Mouse (Mus musculus) stomach, embryonic 15.5 days (tissue): ENCODE results near the gene Gm21060. TPM values are rescaled to one million over a fixed set of nuclear protein-coding genes. Genes with fewer than 3 reads are reported as not detected.
"Not testable (repeated sequence)": the region's sequence is repeated elsewhere in the genome, so short reads cannot be mapped to it uniquely, and the experiment has no call there.

Source experiments
- ATAC-seq: fragments of 200-750 bp; cut with Nextera tagmentation; 2 replicates; pipeline ENCODE4 v1.8.0; 2017; ENCODE audit warnings: low read depth, moderate number of reproducible peaks, moderate TSS enrichment; ENCODE audit not compliant: insufficient read depth, low FRiP score
- H3K27ac ChIP-seq: fragments of 300-500 bp; sonication (generic); 2 replicates; pipeline ENCODE4 v1.5.1; 2015; ENCODE audit warnings: mild to moderate bottlenecking, inconsistent platforms
- H3K27me3 ChIP-seq: fragments of 300-500 bp; sonication (generic); replicated peaks from 2 replicates; pipeline ENCODE4 v1.6.1; 2015; ENCODE audit warnings: inconsistent platforms
- H3K36me3 ChIP-seq: fragments of 300-500 bp; sonication (generic); 2 replicates; pipeline ENCODE4 v1.6.1; 2015; ENCODE audit warnings: inconsistent platforms
- H3K4me1 ChIP-seq: fragments of 300-500 bp; sonication (generic); 2 replicates; pipeline ENCODE4 v1.6.1; 2015; ENCODE audit warnings: inconsistent platforms
- H3K4me2 ChIP-seq: fragments of 300-500 bp; sonication (generic); 2 replicates; pipeline ENCODE4 v1.6.1; 2015; ENCODE audit warnings: mild to moderate bottlenecking, inconsistent platforms
- H3K4me3 ChIP-seq: fragments of 300-500 bp; sonication (generic); replicated peaks from 2 replicates; pipeline ENCODE4 v1.5.1; 2015; ENCODE audit warnings: inconsistent platforms
- H3K9ac ChIP-seq: fragments of 300-500 bp; sonication (generic); 2 replicates; pipeline ENCODE4 v1.6.1; 2015; ENCODE audit warnings: inconsistent platforms
- H3K9me3 ChIP-seq: fragments of 300-500 bp; sonication (generic); 2 replicates; pipeline ENCODE4 v1.6.1; 2016; ENCODE audit warnings: inconsistent platforms
- WGBS: fragments of 180-500 bp; shearing (Covaris S2); methylation state at CpG from one replicate; pipeline ENCODE4 v1.1.7; 2015; 5-methylcytosine and 5-hydroxymethylcytosine counted together
- polyA plus RNA-seq: library from polyadenylated mRNA; unstranded; fragments of >200 nt; fragmentation: Nextera tagmentation; extraction: Ambion mirVana; gene quantifications from 2 replicates; pipeline ENCODE4 v1.2.1, GENCODE M21; 2015

Gm21060 gene
- polyA plus RNA-seq, 1 experiment from 2014 or later, result not detected

- Histone ChIP-seq H3K9ac (no peak overlapping the region), H3K9me3 (no peaks in the 10 kb centered on the region), H3K4me3 (no peak overlapping the region), H3K4me1 (no peaks in the 10 kb centered on the region), H3K27me3 (no peaks in the 10 kb centered on the region), H3K4me2 (peak overlapping the region; percentile 21; the same call in 1 of the 2 replicates), H3K27ac (no peak overlapping the region), H3K36me3 (no peaks in the 10 kb centered on the region)
- 17% methylated on average over 3 of the region's 3 CpGs for WGBS
- peak; percentile 19; the same call in 1 of the 2 replicates for ATAC-seq
These were observed 31.3 kb downstream of the Gm21060 start for GRCm38 (mm10) chr19:61265349-61266245.

DNA sequence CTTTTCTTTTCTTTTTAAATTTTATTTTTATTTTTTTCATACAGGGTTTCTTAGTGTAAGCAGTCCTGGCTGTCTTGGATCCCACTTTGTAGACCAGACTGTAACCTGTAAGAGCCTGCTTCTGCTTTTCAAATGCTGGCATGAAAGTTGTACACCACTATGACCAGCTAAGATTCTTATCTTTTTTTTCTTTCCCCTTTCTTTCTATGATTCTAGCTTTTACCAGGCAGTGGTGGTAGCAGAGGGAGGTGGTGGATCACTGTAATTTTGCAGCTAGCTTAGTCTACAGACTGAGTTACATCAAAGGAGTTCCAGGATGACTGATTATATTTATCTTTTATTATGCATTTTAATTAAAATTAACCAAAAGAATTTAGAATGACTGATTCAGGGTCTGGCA, 31.9 kb downstream of the Gm21060 start:
- Histone ChIP-seq H3K4me1 (no peaks in the 10 kb centered on the region), H3K4me3 (no peak overlapping the region), H3K27ac (no peak overlapping the region), H3K4me2 (no peak overlapping the region), H3K9me3 (no peaks in the 10 kb centered on the region), H3K27me3 (no peaks in the 10 kb centered on the region), H3K9ac (no peak overlapping the region), H3K36me3 (no peaks in the 10 kb centered on the region)
- no peak for ATAC-seq

GRCm38 (mm10) chr19:61264227-61264626, 32.6 kb downstream of the Gm21060 start:
- Histone ChIP-seq H3K27ac (no peak overlapping the region), H3K4me1 (no peaks in the 10 kb centered on the region), H3K4me2 (no peak overlapping the region), H3K9me3 (no peaks in the 10 kb centered on the region), H3K4me3 (no peak overlapping the region), H3K27me3 (no peaks in the 10 kb centered on the region), H3K9ac (no peak overlapping the region), H3K36me3 (no peaks in the 10 kb centered on the region)
- ATAC-seq, result no peak
- 78% methylated on average over 1 of the region's 1 CpGs for WGBS

DNA sequence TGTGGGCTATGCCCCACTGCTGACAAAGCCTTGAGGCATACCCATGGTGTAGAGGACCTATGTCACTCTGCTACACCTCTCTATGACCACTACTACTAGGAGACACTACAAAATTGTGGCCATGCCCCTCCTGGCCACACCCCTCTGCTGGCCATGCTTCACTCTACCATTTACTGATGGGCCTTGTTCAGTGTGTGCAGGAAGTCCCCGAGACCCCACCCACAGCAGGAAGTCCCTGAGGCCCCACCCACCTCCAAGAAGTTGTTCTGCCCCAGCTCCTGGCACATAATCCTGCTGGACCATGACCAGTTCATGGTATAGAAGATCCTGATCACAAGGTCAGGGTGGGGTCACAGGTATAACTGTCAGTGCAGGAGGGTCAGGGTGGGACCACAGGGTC, 35.6 kb downstream of the Gm21060 start:
- 81% methylated on average over 1 of the region's 1 CpGs for WGBS
- H3K4me3 ChIP-seq, result no peak overlapping the region
- H3K9ac ChIP-seq, result no peak overlapping the region
- H3K4me2 ChIP-seq, result no peak overlapping the region
- H3K27ac ChIP-seq, result no peak overlapping the region
- H3K27me3 ChIP-seq, result no peaks in the 10 kb centered on the region
- H3K36me3 ChIP-seq, result no peaks in the 10 kb centered on the region
- H3K9me3 ChIP-seq, result no peaks in the 10 kb centered on the region
- no peak for ATAC-seq
- no peaks in the 10 kb centered on the region for H3K4me1 ChIP-seq

GRCm38 (mm10) chr19:61257733-61258132, 39.1 kb downstream of the Gm21060 start:
- no peak overlapping the region for H3K4me2 ChIP-seq
- H3K4me3 ChIP-seq, result no peak overlapping the region
- WGBS, result 89% methylated on average over 18 of the region's 18 CpGs
- H3K9me3 ChIP-seq, result no peaks in the 10 kb centered on the region
- no peaks in the 10 kb centered on the region for H3K4me1 ChIP-seq
- no peak overlapping the region for H3K9ac ChIP-seq
- no peak for ATAC-seq
- H3K27ac ChIP-seq, result no peak overlapping the region
- no peaks in the 10 kb centered on the region for H3K27me3 ChIP-seq
- no peaks in the 10 kb centered on the region for H3K36me3 ChIP-seq

DNA sequence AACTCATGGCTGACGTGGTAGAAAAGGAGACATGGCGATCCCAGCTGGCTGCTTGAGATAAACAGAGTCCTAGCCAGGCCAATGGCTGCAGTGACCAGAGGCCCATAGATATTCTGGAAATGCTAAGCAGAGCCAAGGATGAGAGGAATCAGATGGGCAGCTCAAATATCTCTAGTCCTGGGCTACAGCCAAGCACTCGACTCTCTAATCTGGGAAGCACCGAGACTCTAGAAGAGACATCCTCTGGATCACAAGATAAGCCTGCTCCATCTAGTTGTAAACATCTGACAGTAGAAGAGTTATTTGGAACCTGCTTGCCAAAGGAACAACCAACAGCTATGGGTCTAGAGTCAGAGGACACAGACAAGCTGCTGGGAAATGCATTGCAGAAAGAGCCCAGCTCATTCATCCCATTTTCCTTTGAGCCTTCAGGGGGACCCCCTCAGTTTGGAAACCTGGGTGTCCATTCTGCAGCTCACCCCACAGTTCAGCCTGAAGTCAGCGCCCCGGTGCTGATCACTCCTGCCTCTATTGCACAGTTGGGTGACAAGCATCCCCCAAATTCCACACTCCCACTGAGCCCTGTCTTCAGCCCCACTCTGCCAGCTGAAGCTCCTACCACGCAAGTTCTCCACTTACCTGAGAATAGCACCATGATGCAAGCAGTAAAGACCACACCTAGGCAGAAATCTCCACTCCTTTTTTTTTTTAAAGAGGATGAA, 40.5 kb downstream of the Gm21060 start:
- Histone ChIP-seq H3K9me3 (no peaks in the 10 kb centered on the region), H3K36me3 (no peaks in the 10 kb centered on the region), H3K4me1 (no peaks in the 10 kb centered on the region), H3K9ac (no peak overlapping the region), H3K27ac (no peak overlapping the region), H3K4me3 (no peak overlapping the region), H3K4me2 (no peak overlapping the region), H3K27me3 (no peaks in the 10 kb centered on the region)
- WGBS, result 79% methylated on average over 7 of the region's 7 CpGs
- no peak for ATAC-seq

DNA sequence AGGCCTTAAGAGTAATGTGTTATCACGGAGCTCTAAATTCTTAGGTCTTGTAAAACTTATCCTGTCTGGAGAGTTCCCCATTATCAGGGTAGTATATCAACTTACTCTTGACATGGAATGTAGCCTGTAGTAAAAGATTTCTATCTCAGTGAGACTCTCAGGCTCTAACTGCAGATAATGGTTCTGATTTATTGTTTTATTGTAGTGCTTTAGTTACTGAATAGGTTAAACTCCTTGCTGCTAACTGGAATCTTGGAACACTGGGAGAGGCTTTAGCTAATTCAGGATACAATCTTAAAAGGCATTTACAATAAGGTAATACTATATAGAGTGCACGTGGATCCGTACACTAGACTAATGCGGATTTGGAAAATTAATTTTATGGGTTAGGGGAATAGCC, 49.5 kb downstream of the Gm21060 start:
- WGBS, result 71% methylated on average over 4 of the region's 4 CpGs
- H3K4me1 ChIP-seq, H3K9me3 ChIP-seq, H3K9ac ChIP-seq, H3K4me2 ChIP-seq, H3K36me3 ChIP-seq, H3K4me3 ChIP-seq, H3K27me3 ChIP-seq, H3K27ac ChIP-seq, ATAC-seq: not testable (repeated sequence)

Other genes starting within 250 kb of the Gm21060 start
- 36.1 and 44.6 TPM in 2 replicates for gene Zfp950, start 156.2 kb downstream of the Gm21060 start, polyA plus RNA-seq
- 0.21 and 0.37 TPM in 2 replicates for gene Gm7102, start 120.8 kb downstream of the Gm21060 start, polyA plus RNA-seq
- not detected in 2 replicates for gene Gm6020, start 113.2 kb downstream of the Gm21060 start, polyA plus RNA-seq
- 39.5 and 45.9 TPM in 2 replicates for gene Csf2ra, start 68.6 kb downstream of the Gm21060 start, polyA plus RNA-seq